ENCODE assay signal across 20 mouse cellular contexts in the genomic region with DNA sequence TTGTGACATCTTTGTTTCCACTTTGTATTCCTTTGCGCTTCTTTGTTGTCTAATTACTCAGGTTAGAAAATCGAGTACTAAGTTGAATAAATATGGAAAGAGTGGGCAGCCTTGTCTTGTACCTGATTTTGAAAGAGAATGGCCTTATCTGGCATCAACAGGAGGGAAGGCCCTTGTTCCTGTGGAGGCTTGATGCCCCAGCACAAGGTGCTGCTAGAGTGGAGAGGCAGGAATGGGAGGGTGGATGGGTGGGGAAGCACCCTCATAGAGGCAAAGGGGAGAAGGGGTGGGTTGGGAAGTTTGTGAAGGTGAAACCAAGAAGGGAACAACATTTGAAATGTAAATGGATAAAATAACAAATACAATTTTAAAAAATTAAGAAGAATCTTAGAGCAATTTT.
DNase-seq lines count a peak whose midpoint lies in the region; ATAC-seq and TF ChIP-seq lines count a peak whose summit lies in the region.
"Had no signal": no experiment of that assay in that cellular context is flagged by ENCODE, and none has a peak within 500 bp of the region (broad histone marks: within the 10 kb centered on the region; RNA-seq: fewer than 3 reads in every experiment).

No protein-coding gene starts in this region.

- H3K79me2 ChIP-seq in MEL (ENCODE audit: control insufficient read depth, insufficient read depth, low read length, poor library complexity), result no peaks in the 10 kb centered on the region

- no peak for TF ChIP-seq CTCF in MEL (IDR thresholded peaks at IDR 0.05 in 2 of 3, conservative IDR thresholded peaks at IDR 0.05 in 1 of 3; ENCODE audit: control insufficient read depth in 1 of 3, insufficient read depth in 1 of 3, low read depth in 2 of 3, low read length in 3 of 3, poor library complexity in 1 of 3, severe bottlenecking in 1 of 3)
- TF ChIP-seq CTCF in layer of hippocampus, adult 2 months (conservative IDR thresholded peaks at IDR 0.05), result no peak

- no peaks in the 10 kb centered on the region for H3K9me3 ChIP-seq in MEL (replicated peaks; ENCODE audit: insufficient read depth, low read length)
- no peaks in the 10 kb centered on the region for H3K9me3 ChIP-seq in liver, embryonic 11.5 days (ENCODE audit: control insufficient read depth, low read length)
- no peaks in the 10 kb centered on the region for H3K9me3 ChIP-seq in liver, embryonic 15.5 days (replicated peaks)
- H3K9me3 ChIP-seq: embryonic facial prominence, embryonic 10.5 days; embryonic facial prominence, embryonic 12.5 days; forebrain, embryonic 13.5 days; forebrain, embryonic 15.5 days had no signal

- H3K36me3 ChIP-seq in MEL (ENCODE audit: control insufficient read depth in 1 of 2, insufficient read depth in 2 of 2, low read length in 2 of 2), result peaks cover 0 to 26% of the 10 kb centered on the region in 2 experiments; a peak in 2 of 4 replicates
- no peaks in the 10 kb centered on the region for H3K36me3 ChIP-seq in liver, embryonic 11.5 days (ENCODE audit: control insufficient read depth, insufficient read depth, low read length)
- no peaks in the 10 kb centered on the region for H3K36me3 ChIP-seq in liver, embryonic 15.5 days (replicated peaks)
- H3K36me3 ChIP-seq: embryonic facial prominence, embryonic 10.5 days; embryonic facial prominence, embryonic 12.5 days; forebrain, embryonic 15.5 days had no signal

- TF ChIP-seq RAD21 in MEL (IDR thresholded peaks at IDR 0.05; ENCODE audit: low read depth, low read length), result no peak

- H3K4me1 ChIP-seq in MEL (ENCODE audit: control insufficient read depth in 1 of 2, insufficient read depth in 2 of 2, low read length in 2 of 2), result peaks cover 3 to 34% of the 10 kb centered on the region in 2 experiments
- no peaks in the 10 kb centered on the region for H3K4me1 ChIP-seq in liver, embryonic 11.5 days (replicated peaks; ENCODE audit: control insufficient read depth, insufficient read depth, low read length)
- H3K4me1 ChIP-seq in liver, embryonic 15.5 days (replicated peaks), result peaks cover 14% of the 10 kb centered on the region
- H3K4me1 ChIP-seq: embryonic facial prominence, embryonic 10.5 days; embryonic facial prominence, embryonic 12.5 days; forebrain, embryonic 13.5 days; forebrain, embryonic 15.5 days had no signal

- TF ChIP-seq EP300 in MEL (IDR thresholded peaks at IDR 0.05; ENCODE audit: low read depth in 1 of 2, low read length in 2 of 2), result peak in 1 of 2 experiments; percentile 21; a peak in 1 of 4 replicates

- H3K4me3 ChIP-seq in MEL (ENCODE audit: control insufficient read depth in 1 of 2, insufficient read depth in 1 of 2, low read depth in 2 of 2, low read length in 2 of 2), result no peak overlapping the region
- no peak overlapping the region for H3K4me3 ChIP-seq in liver, embryonic 11.5 days (ENCODE audit: low read depth, low read length)
- H3K4me3 ChIP-seq in liver, embryonic 15.5 days (replicated peaks), result no peak overlapping the region
- H3K4me3 ChIP-seq in layer of hippocampus, adult 2 months, result no peak overlapping the region
- H3K4me3 ChIP-seq: embryonic facial prominence, embryonic 10.5 days; embryonic facial prominence, embryonic 12.5 days; forebrain, embryonic 13.5 days; forebrain, embryonic 15.5 days had no signal

- DNase-seq in MEL (ENCODE audit: low read depth, low spot score), result peak; percentile 28
- no peak for DNase-seq in liver, embryonic 11.5 days (ENCODE audit: low spot score)
- DNase-seq in layer of hippocampus, adult 2 months (ENCODE audit: low spot score in 2 of 2), result no peak
- DNase-seq in thymus, postnatal 4 days, result no peak
- DNase-seq: adrenal gland, adult 8-10 months; adrenal gland, postnatal 14 days; adrenal gland, postnatal 36 days; cerebellum, adult 11-12 months; cerebellum, adult 2 months; cerebellum, adult 9-10 months; cerebellum, postnatal 10 days; cerebellum, postnatal 25 days; forebrain, postnatal 0 days had no signal

- ATAC-seq in liver, embryonic 11.5 days (replicated peaks; ENCODE audit: low FRiP score), result peak; percentile 55; the same call in 1 of the 2 replicates
- ATAC-seq in liver, embryonic 15.5 days (ENCODE audit: insufficient read depth), result 0 out of 2 replicates have a peak, but pooled peaks have one; percentile 20
- ATAC-seq: activated CD4-positive, CD25-positive, alpha-beta regulatory T cell, adult 4 months; forebrain, embryonic 13.5 days; forebrain, embryonic 15.5 days; forebrain, postnatal 0 days; Patski had no signal

- no peak overlapping the region for H3K4me2 ChIP-seq in liver, embryonic 11.5 days
- H3K4me2 ChIP-seq in liver, embryonic 15.5 days, result no peak overlapping the region
- H3K4me2 ChIP-seq: embryonic facial prominence, embryonic 12.5 days; forebrain, embryonic 13.5 days; forebrain, embryonic 15.5 days had no signal

- no peak overlapping the region for H3K9ac ChIP-seq in MEL (ENCODE audit: control insufficient read depth, low read depth, low read length, poor library complexity, severe bottlenecking)
- no peak overlapping the region for H3K9ac ChIP-seq in liver, embryonic 11.5 days (ENCODE audit: low read depth, low read length)
- H3K9ac ChIP-seq in liver, embryonic 15.5 days, result no peak overlapping the region
- H3K9ac ChIP-seq: embryonic facial prominence, embryonic 12.5 days; forebrain, embryonic 13.5 days; forebrain, embryonic 15.5 days; forebrain, postnatal 0 days had no signal

- H3K27me3 ChIP-seq in MEL (ENCODE audit: control insufficient read depth in 1 of 2, insufficient read depth in 2 of 2, low read length in 2 of 2), result no peaks in the 10 kb centered on the region
- H3K27me3 ChIP-seq in liver, embryonic 11.5 days (replicated peaks; ENCODE audit: control insufficient read depth, insufficient read depth, low read length), result no peaks in the 10 kb centered on the region
- no peaks in the 10 kb centered on the region for H3K27me3 ChIP-seq in liver, embryonic 15.5 days
- H3K27me3 ChIP-seq: embryonic facial prominence, embryonic 12.5 days; forebrain, embryonic 13.5 days; forebrain, embryonic 15.5 days; Patski had no signal

- no peak overlapping the region for H3K27ac ChIP-seq in MEL (ENCODE audit: control insufficient read depth, low read depth, low read length)
- H3K27ac ChIP-seq in liver, embryonic 11.5 days (ENCODE audit: low read depth, low read length), result no peak overlapping the region
- no peak overlapping the region for H3K27ac ChIP-seq in liver, embryonic 15.5 days (replicated peaks)
- no peak overlapping the region for H3K27ac ChIP-seq in layer of hippocampus, adult 2 months
- H3K27ac ChIP-seq: embryonic facial prominence, embryonic 10.5 days; embryonic facial prominence, embryonic 12.5 days; forebrain, embryonic 13.5 days; forebrain, embryonic 15.5 days had no signal

- WGBS in liver, embryonic 11.5 days, result 85% methylated on average over 2 of the region's 2 CpGs
- WGBS in liver, embryonic 15.5 days (ENCODE audit: insufficient replicate concordance), result 80% methylated on average over 2 of the region's 2 CpGs

- TF ChIP-seq POLR2A in MEL (IDR thresholded peaks at IDR 0.05; ENCODE audit: control insufficient read depth in 1 of 2, insufficient read depth in 1 of 2, low read depth in 1 of 2, low read length in 2 of 2, poor library complexity in 1 of 2), result no peak

TF ChIP-seq in MEL, 35 proteins besides CTCF, POLR2A, EP300 and RAD21:
- TF ChIP-seq TAL1 (IDR thresholded peaks at IDR 0.05; ENCODE audit: low read length), result peak; percentile 34
- TF ChIP-seq MAX (IDR thresholded peaks at IDR 0.05; ENCODE audit: low read length), result no peak
- no peak for TF ChIP-seq KAT2A (conservative IDR thresholded peaks at IDR 0.05; ENCODE audit: low read depth, low read length)
- no peak for TF ChIP-seq MAFK (IDR thresholded peaks at IDR 0.05; ENCODE audit: borderline replicate concordance, low read depth, low read length)
- no peak for TF ChIP-seq MYB (IDR thresholded peaks at IDR 0.05; ENCODE audit: low read depth, low read length)
- TF ChIP-seq ZC3H11A (IDR thresholded peaks at IDR 0.05; ENCODE audit: low read depth, low read length), result no peak
- TF ChIP-seq MXI1 (IDR thresholded peaks at IDR 0.05; ENCODE audit: low read depth, low read length), result no peak
- TF ChIP-seq TCF12 (IDR thresholded peaks at IDR 0.05; ENCODE audit: low read depth, low read length), result 0 out of 2 replicates have a peak, but pooled peaks have one; percentile 36
- no peak for TF ChIP-seq GATA1 (IDR thresholded peaks at IDR 0.05; ENCODE audit: low read depth, low read length)
- TF ChIP-seq ELF1 (IDR thresholded peaks at IDR 0.05; ENCODE audit: low read depth, low read length), result no peak
- TF ChIP-seq JUND (IDR thresholded peaks at IDR 0.05; ENCODE audit: low read depth, low read length), result no peak
- no peak for TF ChIP-seq ZKSCAN1 (IDR thresholded peaks at IDR 0.05; ENCODE audit: low read depth, low read length)
- no peak for TF ChIP-seq BHLHE40 (IDR thresholded peaks at IDR 0.05; ENCODE audit: borderline replicate concordance, low read depth, low read length)
- no peak for TF ChIP-seq NRF1 (IDR thresholded peaks at IDR 0.05; ENCODE audit: insufficient read depth, low read depth, low read length, poor library complexity, severe bottlenecking)
- TF ChIP-seq TBP (IDR thresholded peaks at IDR 0.05; ENCODE audit: low read depth, low read length), result no peak
TF ChIP-seq in MEL: peak in this region for 2.
